Mouse (Mus musculus): ENCODE measurements around the gene Mief1. TPM values are rescaled to one million over a fixed set of nuclear protein-coding genes. Genes with fewer than 3 reads are reported as not detected.

Mief1 gene
- polyA plus RNA-seq, 1 experiment from 2014 or later = 37.8 TPM

- WGBS = 21% methylated on average over 10 of the region's 10 CpGs
Observed at GRCm38 (mm10) chr15:80215716-80216479, 17.9 kb upstream of the Mief1 start.

DNA sequence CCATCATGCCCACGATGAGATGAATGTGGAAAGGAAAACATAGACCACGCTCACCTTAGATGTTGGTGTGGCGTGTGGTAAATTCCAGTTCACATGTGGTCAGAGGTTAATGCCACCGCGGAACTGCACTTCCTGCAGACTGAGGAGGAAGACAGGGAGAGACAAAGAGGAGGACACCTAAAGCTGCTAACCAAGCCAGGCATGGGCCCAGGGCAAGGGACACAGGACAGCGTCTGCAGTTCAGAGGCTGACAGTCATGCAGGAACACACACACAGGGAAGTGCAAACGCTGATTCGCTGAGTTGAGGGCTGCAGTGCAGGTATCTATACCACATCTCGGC lies 17.4 kb upstream of the Mief1 start:
- H3K27me3 ChIP-seq = no peaks in the 10 kb centered on the region
- H3K27ac ChIP-seq (replicated peaks) = no peak overlapping the region
- no peak overlapping the region for H3K9ac ChIP-seq
- 71% methylated on average over 9 of the region's 9 CpGs for WGBS
- no peak for ATAC-seq (ENCODE audit: low read depth)
- no peaks in the 10 kb centered on the region for H3K9me3 ChIP-seq
- H3K4me3 ChIP-seq = no peak overlapping the region
- peaks cover 29% of the 10 kb centered on the region for H3K36me3 ChIP-seq
- no peaks in the 10 kb centered on the region; the same call in 1 of the 2 replicates for H3K4me1 ChIP-seq (replicated peaks)
- H3K4me2 ChIP-seq = no peak overlapping the region

More at GRCm38 (mm10) chr15:80215716-80216479, 17.9 kb upstream of the Mief1 start:
- Histone ChIP-seq H3K9ac (no peak overlapping the region), H3K4me3 (no peak overlapping the region), H3K4me2 (no peak overlapping the region), H3K27ac (replicated peaks) (no peak overlapping the region), H3K36me3 (peaks cover 35% of the 10 kb centered on the region), H3K4me1 (replicated peaks) (no peaks in the 10 kb centered on the region; the same call in 1 of the 2 replicates), H3K9me3 (no peaks in the 10 kb centered on the region), H3K27me3 (no peaks in the 10 kb centered on the region)
- 0 out of 2 replicates have a peak, but pooled peaks have one; percentile 21 for ATAC-seq (ENCODE audit: low read depth)

DNA sequence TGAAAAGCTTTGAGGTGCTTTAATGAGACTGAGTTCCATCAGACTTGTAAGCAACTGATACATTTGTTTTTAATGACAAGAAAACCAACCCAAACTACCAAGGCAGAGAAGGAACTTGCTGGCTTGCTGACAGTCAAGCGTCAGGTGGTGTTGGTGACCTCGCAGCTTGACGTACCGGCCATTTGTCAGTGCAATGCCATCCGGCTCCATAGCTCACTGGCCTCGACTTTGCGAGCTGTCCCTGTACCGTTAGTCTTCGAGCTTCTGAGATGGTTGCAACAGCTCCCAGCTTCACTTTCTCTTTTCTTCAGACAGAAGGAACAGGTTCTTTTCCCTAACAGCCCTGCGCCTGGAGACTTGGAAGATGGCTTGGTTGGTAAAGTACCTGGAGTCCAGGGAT lies 16.3 kb upstream of the Mief1 start:
- no peaks in the 10 kb centered on the region; the same call in 1 of the 2 replicates for H3K4me1 ChIP-seq (replicated peaks)
- no peak overlapping the region for H3K9ac ChIP-seq
- no peaks in the 10 kb centered on the region for H3K9me3 ChIP-seq
- no peak overlapping the region for H3K4me2 ChIP-seq
- ATAC-seq (ENCODE audit: low read depth) = no peak
- no peak overlapping the region for H3K27ac ChIP-seq (replicated peaks)
- WGBS = 89% methylated on average over 10 of the region's 10 CpGs
- H3K4me3 ChIP-seq = no peak overlapping the region
- H3K27me3 ChIP-seq = no peaks in the 10 kb centered on the region
- H3K36me3 ChIP-seq = peaks cover 19% of the 10 kb centered on the region

GRCm38 (mm10) chr15:80219211-80219610 lies 14.6 kb upstream of the Mief1 start:
- 52% methylated on average over 14 of the region's 14 CpGs for WGBS
- Histone ChIP-seq H3K36me3 (peaks cover 8% of the 10 kb centered on the region; the same call in 1 of the 2 replicates), H3K4me2 (peak overlapping the region; percentile 11; the same call in 1 of the 2 replicates), H3K9ac (peak overlapping the region; percentile 26; the same call in 1 of the 2 replicates), H3K4me3 (no peak overlapping the region), H3K9me3 (no peaks in the 10 kb centered on the region), H3K27me3 (no peaks in the 10 kb centered on the region), H3K27ac (replicated peaks) (0 out of 2 replicates have a peak overlapping the region, but pooled peaks have one; percentile 13), H3K4me1 (replicated peaks) (no peaks in the 10 kb centered on the region; the same call in 1 of the 2 replicates)
- no peak for ATAC-seq (ENCODE audit: low read depth)

GRCm38 (mm10) chr15:80219705-80220657 lies 13.8 kb upstream of the Mief1 start:
- Histone ChIP-seq H3K27ac (replicated peaks) (no peak overlapping the region), H3K9ac (no peak overlapping the region), H3K4me2 (no peak overlapping the region), H3K4me1 (replicated peaks) (no peaks in the 10 kb centered on the region; the same call in 1 of the 2 replicates), H3K27me3 (no peaks in the 10 kb centered on the region), H3K36me3 (0 out of 2 replicates have a peak, but pooled peaks cover under 1% of the 10 kb centered on the region), H3K9me3 (no peaks in the 10 kb centered on the region), H3K4me3 (no peak overlapping the region)
- no peak for ATAC-seq (ENCODE audit: low read depth)
- 83% methylated on average over 4 of the region's 4 CpGs for WGBS

GRCm38 (mm10) chr15:80221031-80221430 lies 12.8 kb upstream of the Mief1 start:
- no peaks in the 10 kb centered on the region for H3K27me3 ChIP-seq

GRCm38 (mm10) chr15:80223751-80224150 lies 10.1 kb upstream of the Mief1 start:
- Histone ChIP-seq H3K4me3 (no peak overlapping the region), H3K27me3 (no peaks in the 10 kb centered on the region), H3K9me3 (no peaks in the 10 kb centered on the region), H3K4me2 (no peak overlapping the region), H3K27ac (replicated peaks) (no peak overlapping the region), H3K4me1 (replicated peaks) (no peaks in the 10 kb centered on the region; the same call in 1 of the 2 replicates), H3K9ac (no peak overlapping the region), H3K36me3 (no peaks in the 10 kb centered on the region)
- WGBS = 93% methylated on average over 7 of the region's 7 CpGs
- ATAC-seq (ENCODE audit: low read depth) = no peak

More at GRCm38 (mm10) chr15:80221031-80221430, 12.8 kb upstream of the Mief1 start:
- Histone ChIP-seq H3K9me3 (no peaks in the 10 kb centered on the region), H3K36me3 (no peaks in the 10 kb centered on the region), H3K4me1 (replicated peaks) (no peaks in the 10 kb centered on the region; the same call in 1 of the 2 replicates), H3K27ac (replicated peaks) (no peak overlapping the region), H3K9ac (no peak overlapping the region), H3K4me2 (no peak overlapping the region), H3K4me3 (no peak overlapping the region)
- ATAC-seq (ENCODE audit: low read depth) = no peak
- 70% methylated on average over 8 of the region's 8 CpGs for WGBS

GRCm38 (mm10) chr15:80225208-80225607 lies 8.6 kb upstream of the Mief1 start:
- no peak; the same call in 1 of the 2 replicates for ATAC-seq (ENCODE audit: low read depth)
- no peak overlapping the region for H3K4me3 ChIP-seq
- WGBS = 31% methylated on average over 9 of the region's 9 CpGs
- no peak overlapping the region for H3K4me2 ChIP-seq
- H3K27me3 ChIP-seq = no peaks in the 10 kb centered on the region
- no peaks in the 10 kb centered on the region for H3K9me3 ChIP-seq
- no peak overlapping the region for H3K27ac ChIP-seq (replicated peaks)
- no peaks in the 10 kb centered on the region; the same call in 1 of the 2 replicates for H3K4me1 ChIP-seq (replicated peaks)
- H3K36me3 ChIP-seq = no peaks in the 10 kb centered on the region
- no peak overlapping the region for H3K9ac ChIP-seq

- H3K9ac ChIP-seq = no peak overlapping the region
- ATAC-seq (ENCODE audit: low read depth) = no peak
- H3K27ac ChIP-seq (replicated peaks) = no peak overlapping the region
- no peak overlapping the region for H3K4me2 ChIP-seq
- no peak overlapping the region for H3K4me3 ChIP-seq
- H3K27me3 ChIP-seq = no peaks in the 10 kb centered on the region
- 50% methylated on average over 2 of the region's 2 CpGs for WGBS
- H3K36me3 ChIP-seq = no peaks in the 10 kb centered on the region
- no peaks in the 10 kb centered on the region; the same call in 1 of the 2 replicates for H3K4me1 ChIP-seq (replicated peaks)
- no peaks in the 10 kb centered on the region for H3K9me3 ChIP-seq
Observed at GRCm38 (mm10) chr15:80225796-80226195, 8.0 kb upstream of the Mief1 start.

DNA sequence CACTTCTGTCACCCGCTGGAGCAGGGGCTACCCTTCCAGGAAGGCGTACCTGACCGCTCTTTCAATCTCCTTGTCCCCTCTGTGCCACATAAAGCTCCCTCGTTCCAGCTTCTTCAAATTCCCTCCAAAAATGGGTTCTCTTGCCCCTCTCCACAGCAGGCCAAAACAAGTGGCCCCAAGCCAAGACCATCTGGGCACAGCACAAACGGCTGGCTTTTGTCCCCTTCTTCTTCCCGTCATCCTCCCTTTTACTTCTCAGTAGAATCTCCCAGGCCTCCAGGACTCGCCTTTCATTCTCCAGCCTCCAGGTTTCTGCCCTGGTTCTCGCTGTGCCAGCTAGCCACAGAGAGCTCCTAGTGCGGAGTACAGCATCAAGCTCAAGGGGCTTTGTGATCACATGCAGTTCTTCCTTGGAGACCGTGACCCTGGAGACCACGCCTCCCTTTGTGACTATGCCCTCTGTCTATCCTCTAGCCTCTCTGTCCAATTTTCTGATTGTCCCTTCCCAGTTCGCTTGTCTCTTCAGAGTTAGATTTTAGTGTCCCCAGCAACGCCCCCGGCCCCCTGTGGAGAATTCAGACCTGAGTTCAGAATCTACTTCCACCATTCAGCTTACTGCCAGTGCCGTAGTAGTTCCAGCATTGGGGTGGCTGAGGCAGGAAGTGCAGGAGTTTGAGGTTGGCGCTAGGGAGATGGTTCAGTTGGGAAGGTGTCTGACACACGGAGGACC lies 5.6 kb upstream of the Mief1 start:
- no peak for ATAC-seq (ENCODE audit: low read depth)
- H3K4me3 ChIP-seq = no peak overlapping the region
- 62% methylated on average over 17 of the region's 17 CpGs for WGBS
- no peaks in the 10 kb centered on the region for H3K36me3 ChIP-seq
- no peak overlapping the region for H3K27ac ChIP-seq (replicated peaks)
- no peaks in the 10 kb centered on the region for H3K9me3 ChIP-seq
- no peak overlapping the region for H3K4me2 ChIP-seq
- H3K9ac ChIP-seq = no peak overlapping the region
- H3K4me1 ChIP-seq (replicated peaks) = peaks cover 3% of the 10 kb centered on the region
- no peaks in the 10 kb centered on the region for H3K27me3 ChIP-seq

- 35% methylated on average over 2 of the region's 2 CpGs for WGBS
- Histone ChIP-seq H3K9ac (no peak overlapping the region), H3K36me3 (peaks cover 18% of the 10 kb centered on the region), H3K9me3 (no peaks in the 10 kb centered on the region), H3K27ac (replicated peaks) (no peak overlapping the region), H3K27me3 (no peaks in the 10 kb centered on the region), H3K4me3 (no peak overlapping the region), H3K4me2 (no peak overlapping the region), H3K4me1 (replicated peaks) (peaks cover 29% of the 10 kb centered on the region)
- no peak for ATAC-seq (ENCODE audit: low read depth)
Observed at GRCm38 (mm10) chr15:80232331-80232730, 1.5 kb upstream of the Mief1 start.

Data from neural tube, embryonic 13.5 days (tissue).